Comparison of ENCODE assay signal across 9 mouse cellular contexts in genomic region chr6:5381918-5382582, GRCm38 (mm10). TPM values are rescaled to one million over a fixed set of nuclear protein-coding genes. Genes with fewer than 3 reads are reported as not detected.
DNase-seq lines count a peak whose midpoint lies in the region; ATAC-seq and TF ChIP-seq lines count a peak whose summit lies in the region.
"Had no signal": no experiment of that assay in that cellular context is flagged by ENCODE, and none has a peak within 500 bp of the region (broad histone marks: within the 10 kb centered on the region; RNA-seq: fewer than 3 reads in every experiment).

No protein-coding gene starts in this region.

- no peak overlapping the region for H3K4me2 ChIP-seq in hindbrain, postnatal 0 days (ENCODE audit: low read depth, low read length)
- H3K4me2 ChIP-seq in embryonic facial prominence, embryonic 12.5 days (replicated peaks): peak overlapping the region; percentile 57; the same call in 1 of the 2 replicates
- peak overlapping the region; percentile 67; the same call in 1 of the 2 replicates for H3K4me2 ChIP-seq in intestine, embryonic 14.5 days (ENCODE audit: low read length)
- H3K4me2 ChIP-seq in midbrain, embryonic 15.5 days: peak overlapping the region; percentile 53; the same call in 1 of the 2 replicates

- H3K9ac ChIP-seq in hindbrain, postnatal 0 days (replicated peaks; ENCODE audit: low read length): no peak overlapping the region
- H3K9ac ChIP-seq in embryonic facial prominence, embryonic 12.5 days: no peak overlapping the region
- H3K9ac ChIP-seq in intestine, embryonic 14.5 days (ENCODE audit: low read length): no peak overlapping the region
- no peak overlapping the region for H3K9ac ChIP-seq in midbrain, embryonic 15.5 days

- H3K36me3 ChIP-seq in hindbrain, embryonic 10.5 days: no peaks in the 10 kb centered on the region
- H3K36me3 ChIP-seq in hindbrain, postnatal 0 days (ENCODE audit: insufficient read depth, low read length): no peaks in the 10 kb centered on the region
- no peaks in the 10 kb centered on the region for H3K36me3 ChIP-seq in embryonic facial prominence, embryonic 12.5 days
- no peaks in the 10 kb centered on the region for H3K36me3 ChIP-seq in intestine, embryonic 14.5 days (ENCODE audit: control insufficient read depth, insufficient read depth, low read length)
- no peaks in the 10 kb centered on the region for H3K36me3 ChIP-seq in midbrain, embryonic 15.5 days (replicated peaks)

- no peak overlapping the region for H3K4me3 ChIP-seq in hindbrain, embryonic 10.5 days
- no peak overlapping the region for H3K4me3 ChIP-seq in hindbrain, postnatal 0 days (ENCODE audit: low read length)
- no peak overlapping the region for H3K4me3 ChIP-seq in embryonic facial prominence, embryonic 12.5 days
- H3K4me3 ChIP-seq in intestine, embryonic 14.5 days (ENCODE audit: low read depth, low read length): peak overlapping the region; percentile 28; the same call in 1 of the 2 replicates
- H3K4me3 ChIP-seq in midbrain, embryonic 15.5 days: no peak overlapping the region

- no peaks in the 10 kb centered on the region for H3K9me3 ChIP-seq in hindbrain, embryonic 10.5 days
- no peaks in the 10 kb centered on the region for H3K9me3 ChIP-seq in hindbrain, postnatal 0 days (ENCODE audit: low read length)
- no peaks in the 10 kb centered on the region for H3K9me3 ChIP-seq in embryonic facial prominence, embryonic 12.5 days
- H3K9me3 ChIP-seq in intestine, embryonic 14.5 days (ENCODE audit: control insufficient read depth, low read length): no peaks in the 10 kb centered on the region
- H3K9me3 ChIP-seq in midbrain, embryonic 15.5 days: no peaks in the 10 kb centered on the region

- H3K27ac ChIP-seq in hindbrain, embryonic 10.5 days: peak overlapping the region; percentile 93
- H3K27ac ChIP-seq in hindbrain, postnatal 0 days: no peak overlapping the region
- peak overlapping the region; percentile 4; the same call in 1 of the 2 replicates for H3K27ac ChIP-seq in embryonic facial prominence, embryonic 12.5 days
- H3K27ac ChIP-seq in intestine, embryonic 14.5 days (ENCODE audit: low read depth): peak overlapping the region; percentile 83
- peak overlapping the region; percentile 76 for H3K27ac ChIP-seq in midbrain, embryonic 15.5 days

- H3K27me3 ChIP-seq in hindbrain, embryonic 10.5 days (ENCODE audit: insufficient read depth, poor library complexity, severe bottlenecking): no peaks in the 10 kb centered on the region
- H3K27me3 ChIP-seq in hindbrain, postnatal 0 days (ENCODE audit: insufficient read depth, low read length): no peaks in the 10 kb centered on the region
- no peaks in the 10 kb centered on the region for H3K27me3 ChIP-seq in embryonic facial prominence, embryonic 12.5 days
- H3K27me3 ChIP-seq in intestine, embryonic 14.5 days (replicated peaks; ENCODE audit: control insufficient read depth, insufficient read depth, low read length): no peaks in the 10 kb centered on the region
- H3K27me3 ChIP-seq in midbrain, embryonic 15.5 days (replicated peaks): no peaks in the 10 kb centered on the region

- intact Hi-C loops in gastrocnemius, postnatal 36 days (cut with DNase I): loop anchor here (5.0 kb wide), 3 partner anchors 85 to 270 kb away; partner anchors contain the start of genes Pon2 and Pon3

- peaks cover 65% of the 10 kb centered on the region for H3K4me1 ChIP-seq in hindbrain, embryonic 10.5 days (replicated peaks)
- H3K4me1 ChIP-seq in hindbrain, postnatal 0 days (ENCODE audit: insufficient read depth, low read length): no peaks in the 10 kb centered on the region
- H3K4me1 ChIP-seq in embryonic facial prominence, embryonic 12.5 days: peaks cover 36% of the 10 kb centered on the region
- H3K4me1 ChIP-seq in intestine, embryonic 14.5 days (replicated peaks; ENCODE audit: control insufficient read depth, insufficient read depth, low read length): peaks cover 42% of the 10 kb centered on the region
- H3K4me1 ChIP-seq in midbrain, embryonic 15.5 days: peaks cover 51% of the 10 kb centered on the region

- 48% methylated on average over 13 of the region's 13 CpGs for WGBS in hindbrain, embryonic 10.5 days
- WGBS in hindbrain, postnatal 0 days: 39% methylated on average over 13 of the region's 13 CpGs
- 25% methylated on average over 13 of the region's 13 CpGs for WGBS in embryonic facial prominence, embryonic 12.5 days
- WGBS in intestine, embryonic 14.5 days: 33% methylated on average over 13 of the region's 13 CpGs
- 30% methylated on average over 13 of the region's 13 CpGs for WGBS in midbrain, embryonic 15.5 days

- TF ChIP-seq CTCF in hindbrain, postnatal 0 days (IDR thresholded peaks at IDR 0.05; ENCODE audit: low read depth): no peak

- ATAC-seq in hindbrain, postnatal 0 days: no peak
- no peak for ATAC-seq in embryonic facial prominence, embryonic 12.5 days (ENCODE audit: insufficient number of reproducible peaks, insufficient read depth, low FRiP score, low TSS enrichment)
- no peak for ATAC-seq in intestine, embryonic 14.5 days (replicated peaks; ENCODE audit: low FRiP score, low TSS enrichment, low read depth)
- no peak for ATAC-seq in midbrain, embryonic 15.5 days (replicated peaks)

- no peak for DNase-seq in hindbrain, embryonic 10.5 days (ENCODE audit: low spot score)
- DNase-seq in hindbrain, postnatal 0 days (ENCODE audit: low spot score): no peak
- DNase-seq in intestine, embryonic 14.5 days (ENCODE audit: low spot score): no peak
- no peak for DNase-seq in retina, postnatal 1 day
- DNase-seq in frontal cortex, postnatal 25 days (ENCODE audit: low spot score in 2 of 2): no peak
- no peak for DNase-seq in gastrocnemius, postnatal 36 days

RNA-seq across cellular contexts. Expression of gene Asb4, which starts 1.1 kb away (rescaled TPM):
- polyA plus RNA-seq in hindbrain, embryonic 10.5 days (2016; fragmentation: Nextera tagmentation; extraction: Ambion mirVana): 22.0 and 24.3 TPM in 2 replicates
- total RNA-seq in hindbrain, postnatal 0 days (2014; rRNA removed): 8.3 and 10.6 TPM in 2 replicates
- 13.7 and 16.3 TPM in 2 replicates for polyA plus RNA-seq in hindbrain, postnatal 0 days (2015; fragmentation: Nextera tagmentation; extraction: Ambion mirVana)
- polyA plus RNA-seq in embryonic facial prominence, embryonic 12.5 days (2016; fragmentation: Nextera tagmentation; extraction: Ambion mirVana): 60.3 and 66.7 TPM in 2 replicates
- polyA plus RNA-seq in intestine, embryonic 14.5 days (2014; fragmentation: Nextera tagmentation; extraction: Ambion mirVana): 28.5 and 32.0 TPM in 2 replicates
- polyA plus RNA-seq in midbrain, embryonic 15.5 days (2015; fragmentation: Nextera tagmentation; extraction: Ambion mirVana): 17.5 and 17.6 TPM in 2 replicates
- total RNA-seq in gastrocnemius, postnatal 36 days (2021): 10 to 100 TPM in 1 of 2 experiments, 1 to 10 TPM in 1; 9.4 to 10.9 TPM
- total RNA-seq: monocyte, adult 5-6 weeks had no signal
